Mouse (Mus musculus) hindbrain, embryonic 16.5 days (tissue): ENCODE measurements at regions not wholly inside any gene's neighbourhood (a gene's known extent, or its start where the extent isn't known, plus 50 kb on each side); places are given as distances from the start of the nearest gene placed in this dataset.
A peak's percentile ranks its signal among the peaks of the same experiment; 100 is the strongest.

Experiments
- ATAC-seq: fragments of 200-750 bp; cut with Nextera tagmentation; 2 replicates; pipeline ENCODE4 v1.8.0; 2017; ENCODE audit warnings: moderate TSS enrichment, moderate library complexity
- H3K27ac ChIP-seq: fragments of 300-500 bp; sonication (generic); 2 replicates; pipeline ENCODE4 v1.5.1; 2014; ENCODE audit warnings: low read depth, mild to moderate bottlenecking, control low read depth, low read length, moderate library complexity
- H3K27me3 ChIP-seq: fragments of 300-500 bp; sonication (generic); replicated peaks from 2 replicates; pipeline ENCODE4 v1.6.1; 2014; ENCODE audit warnings: low read length; ENCODE audit not compliant: control insufficient read depth, insufficient read depth
- H3K36me3 ChIP-seq: fragments of 300-500 bp; sonication (generic); 2 replicates; pipeline ENCODE4 v1.6.1; 2014; ENCODE audit warnings: mild to moderate bottlenecking, low read length, moderate library complexity, mixed read lengths; ENCODE audit not compliant: control insufficient read depth, insufficient read depth
- H3K4me1 ChIP-seq: fragments of 300-500 bp; sonication (generic); 2 replicates; pipeline ENCODE4 v1.6.1; 2014; ENCODE audit warnings: low read depth, low read length; ENCODE audit not compliant: control insufficient read depth, insufficient read depth
- H3K4me2 ChIP-seq: fragments of 300-500 bp; sonication (generic); 2 replicates; pipeline ENCODE4 v1.6.1; 2014; ENCODE audit warnings: mild to moderate bottlenecking, low read length, control low read depth, moderate library complexity
- H3K4me3 ChIP-seq: fragments of 300-500 bp; sonication (generic); 2 replicates; pipeline ENCODE4 v1.5.1; 2014; ENCODE audit warnings: mild to moderate bottlenecking, low read length, control low read depth, moderate library complexity
- H3K9ac ChIP-seq: fragments of 300-500 bp; sonication (generic); 2 replicates; pipeline ENCODE4 v1.6.1; 2014; ENCODE audit warnings: low read depth, mild to moderate bottlenecking, control low read depth, low read length, moderate library complexity
- H3K9me3 ChIP-seq: fragments of 300-500 bp; sonication (generic); 2 replicates; pipeline ENCODE4 v1.6.1; 2014; ENCODE audit warnings: mild to moderate bottlenecking, low read length, moderate library complexity; ENCODE audit not compliant: control insufficient read depth
- WGBS: fragments of 180-500 bp; shearing (Covaris S2); extraction: QIAGEN DNeasy Blood & Tissue Kit; methylation state at CpG from one replicate; pipeline ENCODE4 v1.1.7; 2014; 5-methylcytosine and 5-hydroxymethylcytosine counted together

- 39% methylated on average over 34 of the region's 34 CpGs for WGBS
- peak overlapping the region; percentile 61 for H3K4me3 ChIP-seq
- 0 out of 2 replicates have a peak overlapping the region, but pooled peaks have one; percentile 60 for H3K27ac ChIP-seq
- no peaks in the 10 kb centered on the region for H3K9me3 ChIP-seq
- peak overlapping the region; percentile 77 for H3K9ac ChIP-seq
- H3K27me3 ChIP-seq: no peaks in the 10 kb centered on the region
- peaks cover 3% of the 10 kb centered on the region; the same call in 1 of the 2 replicates for H3K4me1 ChIP-seq
- peaks cover 4% of the 10 kb centered on the region; the same call in 1 of the 2 replicates for H3K36me3 ChIP-seq
- peak; percentile 95 for ATAC-seq
- peak overlapping the region; percentile 70 for H3K4me2 ChIP-seq
Measured at GRCm38 (mm10) chr7:31208237-31209054, 52.8 kb upstream of the Gramd1a start.

DNA sequence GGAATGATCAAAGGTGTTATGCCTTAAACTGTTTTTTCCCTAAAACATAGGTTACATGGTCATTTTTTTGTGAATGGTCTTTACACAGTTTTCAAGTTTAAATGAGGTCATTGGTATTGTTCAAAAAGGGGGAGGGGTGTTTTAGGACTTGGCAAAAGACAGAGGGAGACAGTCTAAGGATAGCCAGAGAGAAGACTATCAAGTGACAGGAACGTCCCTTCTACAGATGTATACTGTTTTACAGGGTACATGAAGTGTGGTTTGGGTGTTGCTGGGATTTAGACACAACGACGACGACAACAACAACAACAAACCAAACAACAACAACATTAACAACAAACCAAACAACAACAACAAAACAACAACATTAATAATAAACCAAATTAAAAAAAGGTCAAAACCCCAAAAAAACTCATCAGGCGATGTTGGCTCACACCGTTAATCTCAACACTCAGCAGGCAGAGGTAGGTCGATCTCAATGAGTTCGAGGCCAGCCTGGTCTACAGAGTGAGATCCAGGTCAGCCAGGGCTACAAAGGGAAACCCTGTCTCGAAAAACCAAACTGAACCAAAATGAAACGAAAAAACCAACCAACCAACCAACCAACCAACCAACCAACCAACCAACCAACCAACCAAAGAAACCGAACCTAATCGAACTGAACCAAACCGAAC, 52.0 kb upstream of the Gramd1a start:
- H3K4me1 ChIP-seq: peaks cover 3% of the 10 kb centered on the region; the same call in 1 of the 2 replicates
- H3K4me2 ChIP-seq: peak overlapping the region; percentile 70
- peak overlapping the region; percentile 61 for H3K4me3 ChIP-seq
- no peak overlapping the region for H3K27ac ChIP-seq
- no peaks in the 10 kb centered on the region for H3K27me3 ChIP-seq
- H3K9ac ChIP-seq: no peak overlapping the region
- WGBS: 68% methylated on average over 13 of the region's 13 CpGs
- H3K36me3 ChIP-seq: peaks cover 4% of the 10 kb centered on the region; the same call in 1 of the 2 replicates
- no peaks in the 10 kb centered on the region for H3K9me3 ChIP-seq
- ATAC-seq: peak; percentile 55
